Mouse (Mus musculus) T-helper 2 cell (primary cell): Measurements from ENCODE around the gene Pax7.

Experiments
- in situ Hi-C: fragments of 300-600 bp; cut with MboI, MseI; formaldehyde crosslinking; loops from one replicate; pipeline ENCODE4 v1.15.1; 2025; ENCODE audit warnings: high pct_unique_total_duplicates

The Pax7 gene

DNA sequence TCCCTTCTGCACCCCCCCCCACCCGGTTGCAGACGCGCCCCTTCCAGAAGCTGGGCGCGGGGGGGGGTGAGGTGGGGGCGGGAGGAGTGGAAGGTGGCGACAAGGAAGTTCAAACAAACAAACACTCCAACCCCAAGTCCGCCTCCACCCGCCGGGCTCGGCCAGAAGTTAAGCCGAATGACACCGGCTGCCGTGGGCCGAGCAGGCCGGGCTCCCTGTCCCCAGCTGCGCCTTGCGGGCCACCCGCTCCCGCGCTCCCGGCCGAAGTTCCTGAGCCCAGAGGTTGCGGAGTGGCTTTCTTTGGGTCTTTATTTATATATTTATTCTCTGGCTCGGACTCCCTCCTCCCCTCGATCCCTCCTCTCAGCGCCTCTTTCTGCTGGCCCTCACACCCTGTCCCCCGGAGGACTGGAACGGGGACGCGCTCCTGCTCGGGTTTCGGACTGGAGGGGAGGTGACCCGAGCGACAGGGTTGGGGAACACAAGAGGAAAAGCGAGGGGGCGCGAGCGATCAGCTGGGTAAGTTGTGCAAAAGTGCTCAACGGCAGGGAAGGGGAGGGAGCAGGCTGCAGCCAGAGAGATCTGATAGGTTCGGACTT lies at the start of gene Pax7:
Gene Pax7 (minus strand): TSS at position 493 of the 599 bp plus-strand sequence.
- in situ Hi-C loops = loop anchor here (25.0 kb wide), 1 partner anchor 296 kb away; the partner anchor contains the start of gene Iffo2

DNA sequence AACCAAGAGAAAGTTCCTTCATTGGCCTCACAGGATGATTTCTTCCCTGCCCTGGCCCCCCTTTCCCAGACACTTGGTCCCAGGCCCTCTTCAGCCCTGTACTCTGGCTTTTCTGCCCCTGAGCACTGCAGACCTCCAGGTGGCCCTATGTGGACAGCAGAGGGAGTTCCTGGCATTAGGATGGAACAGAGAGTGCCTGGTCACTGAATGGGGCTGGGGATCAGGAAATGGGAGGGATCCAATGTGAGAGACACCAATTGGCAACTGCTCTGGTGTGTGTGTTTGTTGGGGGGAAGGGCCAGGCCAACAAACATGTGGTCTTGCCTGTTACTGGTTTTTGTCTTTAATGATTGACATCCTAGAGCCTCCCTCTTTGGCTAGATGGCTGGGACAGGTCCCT lies 48.5 kb upstream of the Pax7 start:
- in situ Hi-C loops = no loop called here

DNA sequence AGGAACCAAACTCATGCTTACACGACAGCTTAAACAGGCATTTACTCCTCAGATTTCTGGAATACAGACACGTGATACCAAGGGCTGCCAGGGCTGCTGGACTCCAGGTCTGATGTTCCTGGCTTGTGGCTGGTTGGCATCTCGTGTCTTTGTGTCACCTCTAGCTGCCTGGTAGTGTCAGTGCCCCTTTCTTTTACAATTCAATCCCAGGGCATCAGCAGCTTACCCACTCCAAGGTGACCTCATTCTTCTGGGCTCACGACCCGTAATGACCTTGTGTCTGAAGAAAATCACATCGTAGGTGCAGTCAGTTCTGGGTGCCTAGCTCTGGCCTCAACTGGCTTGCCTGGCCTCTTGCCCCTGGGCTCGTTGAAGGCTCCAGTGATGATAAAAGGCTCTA lies 46.0 kb upstream of the Pax7 start:
- in situ Hi-C loops = no loop called here

DNA sequence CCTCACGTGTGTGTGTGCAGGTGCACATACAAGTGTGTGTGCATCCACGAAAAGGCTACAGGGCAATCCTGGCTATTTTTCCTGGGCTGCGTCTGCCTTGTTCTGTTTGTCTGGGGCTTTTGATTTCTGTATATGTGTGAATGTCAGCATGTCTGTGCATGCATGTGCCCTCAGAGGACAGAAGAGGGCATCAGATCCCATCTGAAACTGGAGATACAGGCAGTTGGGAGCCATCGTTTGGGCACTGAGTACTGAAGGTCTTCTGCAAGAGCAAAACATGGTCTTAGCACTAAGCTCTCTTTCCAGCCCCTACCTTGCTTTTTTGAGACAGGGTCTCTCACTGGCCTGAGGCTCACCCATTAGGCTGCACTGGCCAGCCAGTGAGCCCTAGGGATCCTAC lies 45.1 kb upstream of the Pax7 start:
- in situ Hi-C loops = no loop called here

DNA sequence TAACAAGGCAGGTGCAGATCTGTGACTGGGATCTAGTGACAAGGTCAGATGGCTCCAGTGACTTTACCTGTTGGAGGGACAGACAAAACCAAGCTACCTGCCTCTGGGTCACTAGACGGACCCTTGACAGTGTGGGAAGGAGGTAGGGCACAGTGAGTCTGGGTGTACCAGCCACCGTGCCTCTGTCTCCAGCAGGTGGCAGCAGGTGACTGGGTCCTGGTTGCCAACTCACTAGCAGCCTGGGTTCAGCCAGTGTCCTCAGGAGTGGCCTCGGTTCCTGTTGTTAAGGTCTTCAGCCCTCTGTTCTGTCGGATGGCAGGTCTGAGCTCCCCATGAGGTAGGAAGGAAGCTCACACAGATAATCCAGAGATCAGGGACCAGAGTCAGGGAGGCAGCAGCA lies 43.9 kb upstream of the Pax7 start:
- in situ Hi-C loops = no loop called here

GRCm38 (mm10) chr4:139872595-139872994 lies 39.3 kb upstream of the Pax7 start:
- in situ Hi-C loops = no loop called here

- in situ Hi-C loops = no loop called here
These were observed 38.4 kb upstream of the Pax7 start for GRCm38 (mm10) chr4:139871699-139872098.

- in situ Hi-C loops = no loop called here
These were observed 29.9 kb upstream of the Pax7 start for GRCm38 (mm10) chr4:139863218-139863617.

- in situ Hi-C loops = loop anchor here (5.0 kb wide), 1 partner anchor 176 kb away; no protein-coding TSS in a partner anchor
These were observed 25.4 kb upstream of the Pax7 start for GRCm38 (mm10) chr4:139858635-139859176.

DNA sequence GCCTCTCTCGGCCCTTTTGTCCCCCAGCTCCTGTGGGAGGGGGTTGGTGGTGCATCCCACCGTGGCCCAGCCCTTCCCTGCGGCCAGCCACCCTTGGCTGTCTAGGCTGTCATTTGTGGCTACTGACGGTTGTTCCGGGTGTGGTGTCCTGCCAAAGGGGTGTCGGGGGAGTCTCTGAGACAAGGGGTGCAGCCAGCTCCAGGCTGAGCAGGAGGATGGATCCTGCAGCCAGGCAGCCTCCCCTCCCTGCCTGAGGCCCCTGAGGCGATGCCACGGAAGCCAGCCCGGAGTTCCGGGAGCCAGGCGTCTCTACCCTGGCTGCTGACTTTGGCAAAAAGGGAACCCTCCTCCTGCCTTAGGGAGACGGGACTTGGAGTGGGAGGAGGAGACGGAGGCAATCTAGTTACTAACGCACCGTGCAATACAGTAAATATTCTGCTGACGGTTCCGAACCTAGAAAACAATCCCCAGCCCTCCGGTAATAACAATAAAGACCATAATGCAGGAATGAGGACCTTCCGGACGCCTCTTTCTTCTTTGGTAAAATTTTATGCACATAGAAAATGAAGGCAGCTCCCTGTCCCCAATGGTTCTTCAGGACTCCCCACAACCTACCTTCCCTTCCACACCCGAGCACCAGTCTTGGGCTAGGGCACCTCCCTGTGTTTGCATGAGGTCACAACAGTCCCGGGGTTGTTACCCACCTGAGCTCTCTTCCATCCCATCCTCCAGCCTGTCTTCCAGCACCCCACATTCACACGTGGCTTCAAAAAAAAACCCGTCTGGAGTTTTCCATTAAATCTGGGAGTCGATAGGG lies 19.1 kb upstream of the Pax7 start:
- in situ Hi-C loops = no loop called here

- in situ Hi-C loops = no loop called here
These were observed 18.1 kb upstream of the Pax7 start for GRCm38 (mm10) chr4:139851387-139851786.

DNA sequence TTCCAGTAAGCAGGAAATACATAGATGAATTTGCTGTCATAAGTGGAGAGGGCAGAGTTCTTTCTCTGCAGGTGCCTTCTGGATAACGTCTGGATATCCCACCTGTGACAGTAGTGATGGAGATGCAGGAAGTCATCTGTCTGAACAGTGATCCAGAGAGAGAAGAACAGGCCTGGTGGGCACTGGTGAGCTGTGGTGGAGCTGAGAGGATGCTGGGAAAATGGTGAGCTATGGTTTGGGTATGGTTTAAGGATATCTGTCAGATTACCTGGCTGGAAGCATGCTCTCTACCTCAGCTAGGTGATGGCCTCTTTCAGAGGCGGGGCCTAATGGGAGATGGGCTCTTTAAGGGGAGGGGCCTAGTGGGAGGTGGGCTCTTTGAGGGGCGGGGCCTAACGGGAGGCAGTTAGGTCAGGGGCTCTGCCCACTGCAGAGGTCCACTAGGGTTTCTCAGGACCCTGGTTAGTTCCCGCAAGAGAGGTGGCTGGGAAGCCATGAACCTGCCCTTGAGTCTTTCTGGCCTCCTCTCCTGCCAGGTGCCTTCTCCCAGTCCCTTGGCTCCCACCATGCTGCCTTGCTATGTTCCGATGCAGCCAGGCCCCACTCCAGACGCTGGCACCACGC lies 17.3 kb upstream of the Pax7 start:
- in situ Hi-C loops = no loop called here

GRCm38 (mm10) chr4:139843456-139843855 lies 10.1 kb upstream of the Pax7 start:
- in situ Hi-C loops = loop anchor here (25.0 kb wide), 1 partner anchor 306 kb away; the partner anchor contains the start of gene Iffo2

DNA sequence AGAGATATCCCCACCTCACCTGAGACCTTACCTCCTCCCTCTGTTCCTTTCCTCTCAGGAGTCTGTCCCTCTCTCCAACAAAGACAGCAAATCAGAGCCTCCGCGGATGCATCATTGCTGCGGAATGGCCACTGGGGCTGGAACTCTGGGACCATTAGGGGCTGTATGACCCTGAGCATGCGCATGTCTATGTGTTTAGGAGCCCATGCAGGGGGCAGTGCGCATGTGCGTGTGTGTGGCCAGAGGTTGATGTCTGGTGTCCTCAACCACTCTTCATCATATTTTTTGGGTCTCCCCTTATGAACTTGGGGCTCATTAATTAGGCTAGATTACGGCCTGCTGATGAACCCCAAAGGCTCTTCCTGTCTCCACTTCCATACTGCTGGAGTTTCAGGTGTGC lies 9.6 kb upstream of the Pax7 start:
- in situ Hi-C loops = loop anchor here (25.0 kb wide), 1 partner anchor 306 kb away; the partner anchor contains the start of gene Iffo2

DNA sequence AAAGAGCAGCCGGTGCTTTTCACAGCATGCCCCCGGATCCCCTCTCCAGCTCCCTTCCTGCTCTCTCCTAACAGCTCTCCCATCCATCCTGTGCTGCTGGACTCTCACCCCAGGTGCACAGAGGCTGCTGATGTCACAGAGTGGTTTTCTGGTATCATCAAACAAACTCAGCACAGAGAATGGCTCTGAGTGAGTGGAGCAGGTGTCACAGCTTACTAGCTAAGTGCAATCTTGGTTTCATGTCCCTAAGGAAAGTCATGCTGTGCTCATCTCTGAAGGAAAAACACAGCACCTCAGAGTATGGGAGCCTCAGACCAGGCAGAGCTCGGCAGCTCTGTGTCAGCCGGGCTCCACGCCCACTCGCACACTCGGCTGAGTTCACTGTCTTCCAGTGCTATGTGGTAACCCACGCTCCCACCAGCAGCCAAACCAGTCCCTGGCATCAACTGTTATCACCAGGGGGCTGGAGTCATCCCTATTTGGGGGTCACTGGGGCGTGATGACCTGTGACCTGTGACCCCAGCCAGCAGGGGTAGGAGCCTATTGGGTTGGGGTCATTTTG lies 7.7 kb upstream of the Pax7 start:
- in situ Hi-C loops = loop anchor here (25.0 kb wide), 1 partner anchor 304 kb away; the partner anchor contains the start of gene Iffo2

DNA sequence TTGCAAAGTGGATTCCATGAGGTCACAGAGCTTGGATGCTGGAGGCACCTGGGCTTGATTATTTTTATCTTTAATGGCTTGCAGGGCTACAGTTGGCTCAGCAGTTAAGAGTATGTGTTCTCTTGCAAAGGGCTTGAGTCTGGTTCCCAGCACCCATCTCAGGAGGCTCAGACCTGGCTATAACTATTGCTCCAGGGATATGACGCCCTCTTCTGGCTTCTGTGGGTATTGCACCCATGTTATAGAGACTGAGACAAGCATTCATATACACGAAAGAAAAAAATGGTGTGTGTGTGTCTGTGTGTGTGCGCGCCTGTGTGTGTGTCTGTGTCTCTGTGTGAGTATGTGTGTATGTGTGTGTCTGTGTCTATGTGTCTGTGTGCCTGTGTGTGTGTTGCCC lies 7.1 kb upstream of the Pax7 start:
- in situ Hi-C loops = loop anchor here (25.0 kb wide), 1 partner anchor 303 kb away; the partner anchor contains the start of gene Iffo2

DNA sequence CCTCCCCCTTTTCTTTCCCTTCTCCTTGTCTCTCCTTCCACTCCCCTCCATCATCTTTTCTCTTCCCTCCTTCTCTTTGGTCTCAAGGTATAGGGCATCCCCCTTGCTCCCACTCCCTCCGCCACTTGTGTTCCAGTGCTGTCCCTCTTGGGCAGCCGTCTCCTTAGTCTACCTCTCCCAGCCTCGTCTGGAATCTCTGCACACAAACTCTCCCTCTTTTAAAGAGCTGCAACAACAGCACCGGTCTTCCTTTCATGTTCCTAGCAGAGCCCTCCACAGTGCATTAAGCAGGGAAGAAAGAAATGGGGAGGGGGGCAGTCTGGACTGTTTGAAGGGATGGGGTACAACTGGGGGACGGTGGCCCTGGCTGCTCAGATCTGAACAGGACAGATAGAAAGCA lies 3.4 kb upstream of the Pax7 start:
- in situ Hi-C loops = loop anchor here (25.0 kb wide), 1 partner anchor 299 kb away; the partner anchor contains the start of gene Iffo2

- in situ Hi-C loops = loop anchor here (25.0 kb wide), 1 partner anchor 299 kb away; the partner anchor contains the start of gene Iffo2
These were observed 2.9 kb upstream of the Pax7 start for GRCm38 (mm10) chr4:139836196-139836595.

DNA sequence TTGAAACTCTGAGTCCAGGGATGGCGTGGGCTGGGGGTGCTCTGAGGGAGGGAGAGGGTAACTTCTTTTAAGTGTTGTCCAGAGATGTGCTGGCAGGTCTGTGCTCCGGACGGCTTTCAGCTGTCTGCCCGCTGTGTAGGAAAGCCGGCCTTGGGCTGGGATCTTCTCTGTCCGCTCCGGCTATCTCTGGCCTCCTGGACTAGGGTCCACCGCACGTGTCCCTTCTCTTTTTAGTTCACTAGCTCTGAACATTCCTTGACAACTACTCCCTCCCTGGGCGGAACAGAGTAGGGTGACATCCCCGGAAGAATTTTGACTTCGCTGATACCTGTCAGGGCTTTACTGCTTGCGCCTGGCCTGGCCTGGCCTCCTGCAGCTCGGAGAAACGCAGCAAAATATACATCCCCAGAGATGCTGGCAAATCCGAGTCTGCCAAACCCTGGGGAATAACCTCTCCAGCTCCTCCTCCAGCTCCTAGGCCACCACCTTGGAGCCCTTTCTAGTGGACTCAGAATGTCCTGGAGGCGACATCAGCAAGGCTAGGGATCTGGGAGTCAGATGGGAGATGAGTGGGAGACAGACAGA lies 581 bp upstream of the Pax7 start:
- in situ Hi-C loops = loop anchor here (25.0 kb wide), 1 partner anchor 297 kb away; the partner anchor contains the start of gene Iffo2

GRCm38 (mm10) chr4:139832281-139833035 lies 870 bp downstream of the Pax7 start:
- in situ Hi-C loops = loop anchor here (25.0 kb wide), 1 partner anchor 295 kb away; the partner anchor contains the start of gene Iffo2
